Mouse (Mus musculus): ENCODE measurements at regions not wholly inside any gene's neighbourhood (a gene's known extent, or its start where the extent isn't known, plus 50 kb on each side); places are given as distances from the start of the nearest gene placed in this dataset.

- DNase-seq: no peak
These were observed 178.1 kb upstream of the Habp2 start for GRCm38 (mm10) chr19:56108796-56109195.

GRCm38 (mm10) chr19:56115552-56116284, 171.2 kb upstream of the Habp2 start:
- DNase-seq: no peak

GRCm38 (mm10) chr19:56116285-56116680, 170.7 kb upstream of the Habp2 start:
- DNase-seq: no peak

- no peak for DNase-seq
These were observed 166.2 kb upstream of the Habp2 start for GRCm38 (mm10) chr19:56120723-56121122.

- DNase-seq: no peak
These were observed 164.8 kb upstream of the Habp2 start for GRCm38 (mm10) chr19:56122186-56122585.

GRCm38 (mm10) chr19:56131556-56131955, 155.4 kb upstream of the Habp2 start:
- DNase-seq: no peak

GRCm38 (mm10) chr19:56132911-56133562, 153.9 kb upstream of the Habp2 start:
- DNase-seq: no peak

GRCm38 (mm10) chr19:56133565-56133964, 153.4 kb upstream of the Habp2 start:
- no peak for DNase-seq

- peak; percentile 78 for DNase-seq
These were observed 152.7 kb upstream of the Habp2 start for GRCm38 (mm10) chr19:56134081-56134818.

- DNase-seq: no peak
These were observed 151.5 kb upstream of the Habp2 start for GRCm38 (mm10) chr19:56135306-56135928.

- no peak for DNase-seq
These were observed 146.4 kb upstream of the Habp2 start for GRCm38 (mm10) chr19:56140540-56140939.

- DNase-seq: no peak
These were observed 142.7 kb upstream of the Habp2 start for GRCm38 (mm10) chr19:56144221-56144620.

GRCm38 (mm10) chr19:56157120-56157519, 129.8 kb upstream of the Habp2 start:
- DNase-seq: no peak

GRCm38 (mm10) chr19:56162156-56162555, 124.8 kb upstream of the Habp2 start:
- DNase-seq: no peak

GRCm38 (mm10) chr19:56169133-56169997, 117.6 kb upstream of the Habp2 start:
- no peak for DNase-seq

- no peak for DNase-seq
These were observed 117.0 kb upstream of the Habp2 start for GRCm38 (mm10) chr19:56169998-56170274.

- no peak for DNase-seq
These were observed 114.5 kb upstream of the Habp2 start for GRCm38 (mm10) chr19:56172454-56172853.

GRCm38 (mm10) chr19:56176059-56176458, 110.9 kb upstream of the Habp2 start:
- DNase-seq: no peak

GRCm38 (mm10) chr19:56177231-56177745, 109.6 kb upstream of the Habp2 start:
- DNase-seq: no peak

GRCm38 (mm10) chr19:56185756-56186155, 101.2 kb upstream of the Habp2 start:
- DNase-seq: no peak

- no peak for DNase-seq
These were observed 97.8 kb upstream of the Habp2 start for GRCm38 (mm10) chr19:56189185-56189584.

- no peak for DNase-seq
These were observed 96.7 kb upstream of the Habp2 start for GRCm38 (mm10) chr19:56190222-56190621.

Data from right cerebral cortex, postnatal 4 days (tissue).